Mouse (Mus musculus) MEL (cell line): ENCODE data around the gene Fam19a4. TPM values are rescaled to one million over a fixed set of nuclear protein-coding genes. Genes with fewer than 3 reads are reported as not detected.
"Not testable (repeated sequence)": the region's sequence is repeated elsewhere in the genome, so short reads cannot be mapped to it uniquely, and the experiment has no call there.

Experiments used
- DNase-seq: peaks from one replicate; pipeline ENCODE4 v3.0.0; 2011; ENCODE audit warnings: low read depth, low spot score
- H3K27ac ChIP-seq: 2 replicates; pipeline ENCODE4 v1.5.1; 2012; ENCODE audit warnings: low read depth, mild to moderate bottlenecking, control low read depth, low read length, moderate library complexity; ENCODE audit not compliant: control insufficient read depth
- H3K27me3 ChIP-seq, 2 experiments: fragments of 150-350 bp in 1 of 2; sonication (generic) in 1 of 2; 2 replicates each; pipeline ENCODE4 v1.6.1; 2012; ENCODE audit warnings: low read length in 2 of 2, mild to moderate bottlenecking in 2 of 2, improper control_type of control experiment in 1 of 2, moderate library complexity in 1 of 2; ENCODE audit not compliant: insufficient read depth in 2 of 2, control insufficient read depth in 1 of 2
- H3K36me3 ChIP-seq, 2 experiments: 2 replicates each; pipeline ENCODE4 v1.6.1; 2012 to 2014; ENCODE audit warnings: low read length in 2 of 2, improper control_type of control experiment in 1 of 2, inconsistent platforms in 1 of 2, mild to moderate bottlenecking in 1 of 2; ENCODE audit not compliant: insufficient read depth in 2 of 2, control insufficient read depth in 1 of 2
- H3K4me1 ChIP-seq, 2 experiments: fragments of 150-350 bp in 1 of 2; sonication (generic) in 1 of 2; 2 replicates each; pipeline ENCODE4 v1.6.1; 2012; ENCODE audit warnings: low read length in 2 of 2, improper control_type of control experiment in 1 of 2, mild to moderate bottlenecking in 1 of 2; ENCODE audit not compliant: insufficient read depth in 2 of 2, control insufficient read depth in 1 of 2
- H3K4me3 ChIP-seq, 2 experiments: fragments of 150-350 bp in 1 of 2; sonication (generic) in 1 of 2; 2 replicates each; pipeline ENCODE4 v1.5.1; 2012; ENCODE audit warnings: low read depth in 2 of 2, low read length in 2 of 2, mild to moderate bottlenecking in 2 of 2, moderate library complexity in 2 of 2, control low read depth in 1 of 2, improper control_type of control experiment in 1 of 2; ENCODE audit not compliant: control insufficient read depth in 1 of 2, insufficient read depth in 1 of 2
- H3K79me2 ChIP-seq: 2 replicates; pipeline ENCODE4 v1.6.1; 2012; ENCODE audit warnings: mild to moderate bottlenecking, low read length, moderate library complexity; ENCODE audit not compliant: control insufficient read depth, poor library complexity, insufficient read depth
- H3K9ac ChIP-seq: 2 replicates; pipeline ENCODE4 v1.6.1; 2012; ENCODE audit warnings: low read depth, mild to moderate bottlenecking, control low read depth, low read length, moderate library complexity; ENCODE audit not compliant: control insufficient read depth, poor library complexity, severe bottlenecking
- H3K9me3 ChIP-seq: fragments of 150-350 bp; sonication (generic); replicated peaks from 2 replicates; pipeline ENCODE4 v1.6.1; 2012; ENCODE audit warnings: mild to moderate bottlenecking, low read length, improper control_type of control experiment, moderate library complexity; ENCODE audit not compliant: insufficient read depth
- CHD1 ChIP-seq: IDR thresholded peaks from 2 replicates; pipeline ENCODE4 v1.6.1; 2012; ENCODE audit warnings: low read depth, mild to moderate bottlenecking, inconsistent platforms, low read length, improper control_type of control experiment
- CTCF ChIP-seq, 3 experiments: IDR thresholded peaks in 2 of 3; conservative IDR thresholded peaks in 1 of 3; 2 replicates each; pipeline ENCODE4 v1.5.1; 2011 to 2012; ENCODE audit warnings: low read length in 3 of 3, low read depth in 2 of 3, mild to moderate bottlenecking in 2 of 3, improper control_type of control experiment in 1 of 3, inconsistent platforms in 1 of 3, mixed read lengths in 1 of 3, moderate library complexity in 1 of 3; ENCODE audit not compliant: control insufficient read depth in 1 of 3, insufficient read depth in 1 of 3, poor library complexity in 1 of 3, severe bottlenecking in 1 of 3
- EP300 ChIP-seq, 2 experiments: IDR thresholded peaks; 2 replicates each; pipeline ENCODE4 v1.6.1; 2011; ENCODE audit warnings: improper control_type of control experiment in 2 of 2, low read length in 2 of 2, low read depth in 1 of 2, mild to moderate bottlenecking in 1 of 2
- HCFC1 ChIP-seq: IDR thresholded peaks from 2 replicates; pipeline ENCODE4 v1.6.1; 2012; ENCODE audit warnings: low read depth, mild to moderate bottlenecking, inconsistent platforms, low read length, improper control_type of control experiment, moderate library complexity
- MAFK ChIP-seq: IDR thresholded peaks from 2 replicates; pipeline ENCODE4 v1.6.1; 2011; ENCODE audit warnings: low read depth, mild to moderate bottlenecking, low read length, improper control_type of control experiment, borderline replicate concordance
- MAX ChIP-seq: IDR thresholded peaks from 2 replicates; pipeline ENCODE4 v1.6.1; 2011; ENCODE audit warnings: low read length, improper control_type of control experiment
- MAZ ChIP-seq: IDR thresholded peaks from 2 replicates; pipeline ENCODE4 v1.6.1; 2012; ENCODE audit warnings: low read depth, mild to moderate bottlenecking, inconsistent platforms, low read length, improper control_type of control experiment
- MEF2A ChIP-seq: IDR thresholded peaks from 2 replicates; pipeline ENCODE4 v1.6.1; 2014; ENCODE audit warnings: low read depth, mild to moderate bottlenecking, inconsistent platforms, low read length, improper control_type of control experiment; ENCODE audit not compliant: poor library complexity, insufficient replicate concordance, severe bottlenecking; ENCODE audit errors: extremely low read depth
- MXI1 ChIP-seq: IDR thresholded peaks from 2 replicates; pipeline ENCODE4 v1.6.1; 2011; ENCODE audit warnings: mild to moderate bottlenecking, low read depth, low read length, improper control_type of control experiment
- MYC ChIP-seq: IDR thresholded peaks from 2 replicates; pipeline ENCODE4 v1.6.1; 2011; ENCODE audit warnings: low read depth, mild to moderate bottlenecking, low read length, improper control_type of control experiment, moderate library complexity
- NRF1 ChIP-seq: IDR thresholded peaks from 2 replicates; pipeline ENCODE4 v1.6.1; 2014; ENCODE audit warnings: low read depth, mild to moderate bottlenecking, inconsistent platforms, low read length, improper control_type of control experiment, moderate library complexity; ENCODE audit not compliant: poor library complexity, insufficient read depth, severe bottlenecking
- POLR2AphosphoS5 ChIP-seq: IDR thresholded peaks from 2 replicates; pipeline ENCODE4 v1.6.1; 2012; ENCODE audit warnings: low read depth, borderline replicate concordance, mild to moderate bottlenecking, inconsistent platforms, low read length, moderate library complexity, mixed read lengths
- SIN3A ChIP-seq: IDR thresholded peaks from 2 replicates; pipeline ENCODE4 v1.6.1; 2012; ENCODE audit warnings: low read length, improper control_type of control experiment, inconsistent platforms
- SMC3 ChIP-seq: IDR thresholded peaks from 2 replicates; pipeline ENCODE4 v1.6.1; 2011; ENCODE audit warnings: low read depth, low read length, improper control_type of control experiment
- UBTF ChIP-seq: IDR thresholded peaks from 2 replicates; pipeline ENCODE4 v1.6.1; 2012; ENCODE audit warnings: low read depth, mild to moderate bottlenecking, inconsistent platforms, low read length, improper control_type of control experiment, moderate library complexity, borderline replicate concordance; ENCODE audit not compliant: insufficient read depth
- USF2 ChIP-seq, 2 experiments: IDR thresholded peaks; 2 replicates each; pipeline ENCODE4 v1.6.1; 2011 to 2012; ENCODE audit warnings: improper control_type of control experiment in 2 of 2, low read length in 2 of 2, borderline replicate concordance in 1 of 2, inconsistent platforms in 1 of 2, low read depth in 1 of 2, mild to moderate bottlenecking in 1 of 2; ENCODE audit not compliant: insufficient read depth in 1 of 2
- ZKSCAN1 ChIP-seq: IDR thresholded peaks from 2 replicates; pipeline ENCODE4 v1.6.1; 2012; ENCODE audit warnings: low read depth, mild to moderate bottlenecking, inconsistent platforms, low read length, improper control_type of control experiment, moderate library complexity
- ZMIZ1 ChIP-seq: IDR thresholded peaks from 2 replicates; pipeline ENCODE4 v1.6.1; 2012; ENCODE audit warnings: low read depth, mild to moderate bottlenecking, inconsistent platforms, low read length, improper control_type of control experiment, moderate library complexity
- ZNF384 ChIP-seq: IDR thresholded peaks from 2 replicates; pipeline ENCODE4 v1.6.1; 2012; ENCODE audit warnings: low read depth, mild to moderate bottlenecking, inconsistent platforms, low read length, improper control_type of control experiment
- polyA plus RNA-seq, 2 experiments: library from polyadenylated mRNA; stranded (reverse) in 1 of 2; unstranded in 1 of 2; fragments of >175 nt in 1 of 2; fragments of >200 nt in 1 of 2; gene quantifications; 2 replicates each; pipeline versions ENCODE4 v1.2.1 to v1.2.4; 2012; ENCODE audit warnings: low replicate concordance in 2 of 2, low read depth in 1 of 2; ENCODE audit not compliant: insufficient read length in 2 of 2, insufficient read depth in 1 of 2, missing spikeins in 1 of 2
- total RNA-seq: library from RNA; depleted of rRNA; stranded (reverse); fragments of 300-350 nt; gene quantifications from 2 replicates; pipeline ENCODE4 v1.2.3, GENCODE M21; 2012

Fam19a4 gene
- total and polyA plus RNA-seq, 3 experiments = not detected

GRCm38 (mm10) chr6:96935776-96936175 lies 124.4 kb downstream of the Fam19a4 start:
- H3K4me1 ChIP-seq = no peaks in the 10 kb centered on the region
- no peak for DNase-seq
- H3K9me3 ChIP-seq = no peaks in the 10 kb centered on the region
- no peak overlapping the region for H3K9ac ChIP-seq
- no peak overlapping the region for H3K27ac ChIP-seq
- no peaks in the 10 kb centered on the region for H3K36me3 ChIP-seq
- TF ChIP-seq MXI1 (no peak), USF2 (IDR thresholded peaks at IDR 0.05; ENCODE audit: borderline replicate concordance in 1 of 2, insufficient read depth in 1 of 2, low read depth in 1 of 2, low read length in 2 of 2) (no peak), MAZ (no peak), ZMIZ1 (no peak), POLR2AphosphoS5 (no peak), MYC (no peak), HCFC1 (no peak)
- no peaks in the 10 kb centered on the region for H3K79me2 ChIP-seq
- H3K4me3 ChIP-seq = no peak overlapping the region
- H3K27me3 ChIP-seq = no peaks in the 10 kb centered on the region

- no peak for DNase-seq
- H3K4me3 ChIP-seq = no peak overlapping the region
- no peaks in the 10 kb centered on the region for H3K79me2 ChIP-seq
- H3K27ac ChIP-seq = no peak overlapping the region
- TF ChIP-seq MAFK = no peak
- no peak for TF ChIP-seq USF2 (IDR thresholded peaks at IDR 0.05; ENCODE audit: borderline replicate concordance in 1 of 2, insufficient read depth in 1 of 2, low read depth in 1 of 2, low read length in 2 of 2)
- TF ChIP-seq ZMIZ1 = no peak
- TF ChIP-seq MAX = no peak
- TF ChIP-seq ZNF384 = no peak
- TF ChIP-seq ZKSCAN1 = no peak
- no peak for TF ChIP-seq CHD1
- no peak for TF ChIP-seq SMC3
- no peak for TF ChIP-seq SIN3A
- no peak for TF ChIP-seq CTCF (IDR thresholded peaks at IDR 0.05 in 2 of 3, conservative IDR thresholded peaks at IDR 0.05 in 1 of 3; ENCODE audit: control insufficient read depth in 1 of 3, insufficient read depth in 1 of 3, low read depth in 2 of 3, low read length in 3 of 3, poor library complexity in 1 of 3, severe bottlenecking in 1 of 3)
- TF ChIP-seq MEF2A = no peak
- no peak for TF ChIP-seq NRF1
- TF ChIP-seq UBTF = no peak
- no peak for TF ChIP-seq MAZ
- no peak for TF ChIP-seq HCFC1
- no peak for TF ChIP-seq EP300 (IDR thresholded peaks at IDR 0.05; ENCODE audit: low read depth in 1 of 2, low read length in 2 of 2)
- H3K9ac ChIP-seq = no peak overlapping the region
- H3K27me3 ChIP-seq = no peaks in the 10 kb centered on the region
- H3K4me1 ChIP-seq = no peaks in the 10 kb centered on the region
- no peaks in the 10 kb centered on the region for H3K9me3 ChIP-seq
- H3K36me3 ChIP-seq = no peaks in the 10 kb centered on the region
These were observed 151.1 kb downstream of the Fam19a4 start for GRCm38 (mm10) chr6:96909061-96909480.

GRCm38 (mm10) chr6:96877105-96877504 lies 183.1 kb downstream of the Fam19a4 start:
- not testable (repeated sequence) for H3K9ac ChIP-seq

GRCm38 (mm10) chr6:96876651-96877050 lies 183.6 kb downstream of the Fam19a4 start:
- not testable (repeated sequence) for H3K27me3 ChIP-seq, H3K9ac ChIP-seq, H3K36me3 ChIP-seq, H3K4me3 ChIP-seq, H3K4me1 ChIP-seq, H3K9me3 ChIP-seq, DNase-seq, H3K27ac ChIP-seq, H3K79me2 ChIP-seq

More at GRCm38 (mm10) chr6:96877105-96877504, 183.1 kb downstream of the Fam19a4 start:
- not testable (repeated sequence) for H3K4me1 ChIP-seq, H3K4me3 ChIP-seq, H3K79me2 ChIP-seq, H3K9me3 ChIP-seq, DNase-seq, H3K27ac ChIP-seq, H3K27me3 ChIP-seq, H3K36me3 ChIP-seq
